ENCODE assay signal across 8 mouse cellular contexts in genomic region chr6:87207373-87207982, GRCm38 (mm10).
A peak's percentile ranks its signal among the peaks of the same experiment; 100 is the strongest.
DNase-seq lines count a peak whose midpoint lies in the region; ATAC-seq lines count a peak whose summit lies in the region.

No protein-coding gene starts in this region.

- H3K9me3 ChIP-seq in hindbrain, embryonic 16.5 days (ENCODE audit: control insufficient read depth, low read length), result no peaks in the 10 kb centered on the region
- H3K9me3 ChIP-seq in hindbrain, embryonic 12.5 days (replicated peaks), result 0 out of 2 replicates have a peak, but pooled peaks cover 3% of the 10 kb centered on the region
- H3K9me3 ChIP-seq in embryonic facial prominence, embryonic 14.5 days (ENCODE audit: control insufficient read depth, low read length), result peaks cover 4% of the 10 kb centered on the region; the same call in 1 of the 2 replicates
- no peaks in the 10 kb centered on the region for H3K9me3 ChIP-seq in forebrain, embryonic 16.5 days (ENCODE audit: control insufficient read depth, low read length)
- no peaks in the 10 kb centered on the region for H3K9me3 ChIP-seq in forebrain, embryonic 13.5 days (replicated peaks)

- no peaks in the 10 kb centered on the region for H3K27me3 ChIP-seq in hindbrain, embryonic 16.5 days (replicated peaks; ENCODE audit: control insufficient read depth, insufficient read depth, low read length)
- no peaks in the 10 kb centered on the region for H3K27me3 ChIP-seq in hindbrain, embryonic 12.5 days
- H3K27me3 ChIP-seq in embryonic facial prominence, embryonic 14.5 days (replicated peaks; ENCODE audit: control insufficient read depth, insufficient read depth, low read length), result no peaks in the 10 kb centered on the region
- no peaks in the 10 kb centered on the region for H3K27me3 ChIP-seq in forebrain, embryonic 16.5 days (replicated peaks; ENCODE audit: control insufficient read depth, insufficient read depth, low read length)
- no peaks in the 10 kb centered on the region for H3K27me3 ChIP-seq in forebrain, embryonic 13.5 days

- H3K4me3 ChIP-seq in hindbrain, embryonic 16.5 days (ENCODE audit: low read length), result no peak overlapping the region
- H3K4me3 ChIP-seq in hindbrain, embryonic 12.5 days, result no peak overlapping the region
- no peak overlapping the region for H3K4me3 ChIP-seq in embryonic facial prominence, embryonic 14.5 days (ENCODE audit: low read depth, low read length)
- H3K4me3 ChIP-seq in forebrain, embryonic 16.5 days (replicated peaks; ENCODE audit: low read length), result no peak overlapping the region
- H3K4me3 ChIP-seq in forebrain, embryonic 13.5 days, result no peak overlapping the region

- no peak overlapping the region for H3K9ac ChIP-seq in hindbrain, embryonic 16.5 days (ENCODE audit: low read depth, low read length)
- H3K9ac ChIP-seq in hindbrain, embryonic 12.5 days, result no peak overlapping the region
- no peak overlapping the region for H3K9ac ChIP-seq in embryonic facial prominence, embryonic 14.5 days (ENCODE audit: low read depth, low read length)
- no peak overlapping the region for H3K9ac ChIP-seq in forebrain, embryonic 16.5 days (replicated peaks; ENCODE audit: low read depth, low read length)
- H3K9ac ChIP-seq in forebrain, embryonic 13.5 days, result no peak overlapping the region

- H3K27ac ChIP-seq in hindbrain, embryonic 16.5 days (ENCODE audit: low read depth, low read length), result 0 out of 2 replicates have a peak overlapping the region, but pooled peaks have one; percentile 36
- no peak overlapping the region; the same call in 1 of the 2 replicates for H3K27ac ChIP-seq in hindbrain, embryonic 12.5 days
- no peak overlapping the region for H3K27ac ChIP-seq in embryonic facial prominence, embryonic 14.5 days (replicated peaks; ENCODE audit: low read depth, low read length)
- H3K27ac ChIP-seq in forebrain, embryonic 16.5 days (ENCODE audit: low read length), result no peak overlapping the region
- no peak overlapping the region for H3K27ac ChIP-seq in forebrain, embryonic 13.5 days

- peaks cover 12% of the 10 kb centered on the region for H3K4me1 ChIP-seq in hindbrain, embryonic 16.5 days (ENCODE audit: control insufficient read depth, insufficient read depth, low read depth, low read length)
- 0 out of 2 replicates have a peak, but pooled peaks cover 3% of the 10 kb centered on the region for H3K4me1 ChIP-seq in hindbrain, embryonic 12.5 days
- H3K4me1 ChIP-seq in embryonic facial prominence, embryonic 14.5 days (ENCODE audit: control insufficient read depth, insufficient read depth, low read length), result peaks cover 22% of the 10 kb centered on the region
- H3K4me1 ChIP-seq in forebrain, embryonic 16.5 days (replicated peaks; ENCODE audit: control insufficient read depth, insufficient read depth, low read length), result peaks cover 6% of the 10 kb centered on the region
- H3K4me1 ChIP-seq in forebrain, embryonic 13.5 days, result no peaks in the 10 kb centered on the region

- no peak overlapping the region for H3K4me2 ChIP-seq in hindbrain, embryonic 16.5 days (ENCODE audit: low read length)
- H3K4me2 ChIP-seq in hindbrain, embryonic 12.5 days (replicated peaks), result no peak overlapping the region
- no peak overlapping the region for H3K4me2 ChIP-seq in embryonic facial prominence, embryonic 14.5 days (ENCODE audit: low read depth, low read length)
- no peak overlapping the region for H3K4me2 ChIP-seq in forebrain, embryonic 16.5 days (ENCODE audit: low read length)
- no peak overlapping the region for H3K4me2 ChIP-seq in forebrain, embryonic 13.5 days

- DNase-seq in NIH3T3 (ENCODE audit: low read depth), result peak; percentile 51
- DNase-seq in embryonic facial prominence, embryonic 14.5 days (ENCODE audit: low spot score), result peak; percentile 74
- DNase-seq in kidney, adult 8-10 months, result peak; percentile 72 to 79
- peak; percentile 61 to 79 for DNase-seq in lung, postnatal 4 days

- peak; percentile 50; the same call in 1 of the 2 replicates for ATAC-seq in hindbrain, embryonic 16.5 days
- no peak for ATAC-seq in hindbrain, embryonic 12.5 days (ENCODE audit: low FRiP score)
- no peak for ATAC-seq in embryonic facial prominence, embryonic 14.5 days (ENCODE audit: low read depth)
- ATAC-seq in forebrain, embryonic 16.5 days, result no peak
- ATAC-seq in forebrain, embryonic 13.5 days, result no peak

- 63% methylated on average over 13 of the region's 13 CpGs for WGBS in hindbrain, embryonic 16.5 days
- 70% methylated on average over 13 of the region's 13 CpGs for WGBS in hindbrain, embryonic 12.5 days
- WGBS in embryonic facial prominence, embryonic 14.5 days, result 60% methylated on average over 13 of the region's 13 CpGs
- 72% methylated on average over 13 of the region's 13 CpGs for WGBS in forebrain, embryonic 16.5 days
- WGBS in forebrain, embryonic 13.5 days, result 78% methylated on average over 13 of the region's 13 CpGs

- no peaks in the 10 kb centered on the region for H3K36me3 ChIP-seq in hindbrain, embryonic 16.5 days (ENCODE audit: control insufficient read depth, insufficient read depth, low read length)
- H3K36me3 ChIP-seq in hindbrain, embryonic 12.5 days, result peaks cover 7% of the 10 kb centered on the region; the same call in 1 of the 2 replicates
- peaks cover 23% of the 10 kb centered on the region for H3K36me3 ChIP-seq in embryonic facial prominence, embryonic 14.5 days (ENCODE audit: control insufficient read depth, insufficient read depth, low read length)
- H3K36me3 ChIP-seq in forebrain, embryonic 16.5 days (ENCODE audit: control insufficient read depth, insufficient read depth), result no peaks in the 10 kb centered on the region
- 0 out of 2 replicates have a peak, but pooled peaks cover 6% of the 10 kb centered on the region for H3K36me3 ChIP-seq in forebrain, embryonic 13.5 days (ENCODE audit: poor library complexity, severe bottlenecking)
